Mouse (Mus musculus) kidney, adult 2 months (tissue): ENCODE measurements around the gene Grin3b.

Source experiments
- CTCF ChIP-seq: fragments of 200-500 bp; conservative IDR thresholded peaks from 2 replicates; pipeline ENCODE4 v1.5.1; 2011; ENCODE audit warnings: low read depth, mild to moderate bottlenecking, control low read depth, low read length, moderate library complexity, mixed read lengths; ENCODE audit not compliant: insufficient read depth, insufficient read length
- POLR2A ChIP-seq: fragments of 200-500 bp; IDR thresholded peaks from one replicate; pipeline ENCODE4 v1.6.1; 2011; ENCODE audit warnings: low read depth, low read length, control low read depth

DNA sequence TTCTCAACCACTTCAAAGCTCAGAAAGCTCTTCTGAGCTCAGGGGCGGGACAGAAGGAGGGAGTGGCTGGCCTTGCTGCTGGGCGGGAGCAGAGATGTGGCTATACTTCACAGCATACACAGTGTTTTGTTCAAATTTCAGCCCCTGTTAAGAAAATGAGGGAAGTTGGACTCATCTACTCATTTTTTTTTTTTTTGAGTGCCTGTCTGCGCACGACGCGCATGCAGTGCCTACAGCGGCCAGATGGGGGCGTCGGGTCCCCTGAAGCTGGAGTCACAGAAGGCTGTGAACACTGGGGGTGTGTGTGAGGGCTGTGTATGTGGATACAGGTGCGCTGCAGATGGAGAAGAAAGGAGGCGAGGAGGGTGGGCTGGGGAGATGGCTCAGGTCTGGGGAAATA lies 16.4 kb downstream of the Grin3b start:
- TF ChIP-seq POLR2A (no peak), CTCF (peak; percentile 76)
